In the genomic region with DNA sequence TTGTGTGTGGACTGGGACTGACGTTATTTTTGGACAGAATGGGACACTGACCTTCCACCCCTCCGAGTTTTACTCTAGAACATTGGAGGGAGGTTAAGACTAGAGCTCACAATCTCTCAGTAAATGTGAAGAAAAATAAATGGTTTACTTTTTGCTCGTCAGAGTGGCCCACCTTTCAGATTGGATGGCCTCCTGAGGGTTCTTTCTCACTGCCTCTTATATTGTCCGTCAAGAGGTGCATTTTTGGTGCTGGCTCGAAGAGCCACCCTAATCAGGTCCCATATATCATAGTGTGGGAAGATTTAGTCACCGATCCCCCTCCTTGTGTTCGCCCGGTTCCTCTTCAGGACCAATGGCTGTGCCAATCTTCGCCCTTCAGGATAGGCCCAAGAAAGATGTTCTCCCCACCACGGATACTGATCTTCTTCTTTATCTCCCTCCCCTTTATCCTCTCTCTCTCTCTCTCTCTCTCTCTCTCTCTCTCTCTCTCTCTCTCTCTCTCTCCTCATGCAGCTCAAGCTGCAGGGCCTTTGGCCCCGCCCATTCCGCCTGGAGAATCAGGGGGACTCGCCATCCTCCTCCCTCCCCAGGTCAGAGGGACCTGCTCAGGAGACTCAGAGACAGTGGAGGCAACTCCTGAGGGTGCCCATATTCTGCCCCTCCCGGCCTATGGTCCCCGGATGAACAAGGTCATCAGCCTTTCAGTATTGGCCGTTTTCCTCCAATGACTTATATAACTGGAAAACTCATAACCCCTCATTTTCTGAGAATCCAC, we compare ENCODE assay signal across 8 mouse cellular contexts. TPM values are rescaled to one million over a fixed set of nuclear protein-coding genes. Genes with fewer than 3 reads are reported as not detected.
A peak's percentile ranks its signal among the peaks of the same experiment; 100 is the strongest.
DNase-seq lines count a peak whose midpoint lies in the region; ATAC-seq and TF ChIP-seq lines count a peak whose summit lies in the region.

No protein-coding gene starts in this region.

- no peak for TF ChIP-seq POLR2A in brain, embryonic 14.5 days (IDR thresholded peaks at IDR 0.05; ENCODE audit: borderline replicate concordance, extremely low read depth, insufficient read depth, insufficient read length, poor library complexity, severe bottlenecking)

- peak overlapping the region; percentile 76 for H3K9ac ChIP-seq in kidney, embryonic 15.5 days
- H3K9ac ChIP-seq in forebrain, embryonic 12.5 days: peak overlapping the region; percentile 74
- H3K9ac ChIP-seq in intestine, embryonic 15.5 days: peak overlapping the region; percentile 72

- no peak for TF ChIP-seq CTCF in brain, embryonic 14.5 days (IDR thresholded peaks at IDR 0.05; ENCODE audit: borderline replicate concordance, extremely low read depth, insufficient read depth, insufficient read length)

- H3K27me3 ChIP-seq in kidney, embryonic 15.5 days: no peaks in the 10 kb centered on the region
- no peaks in the 10 kb centered on the region for H3K27me3 ChIP-seq in forebrain, embryonic 12.5 days
- H3K27me3 ChIP-seq in intestine, embryonic 15.5 days (replicated peaks): no peaks in the 10 kb centered on the region

- 38% methylated on average over 16 of the region's 16 CpGs for WGBS in kidney, embryonic 15.5 days
- 57% methylated on average over 16 of the region's 16 CpGs for WGBS in forebrain, embryonic 12.5 days
- 38% methylated on average over 16 of the region's 16 CpGs for WGBS in intestine, embryonic 15.5 days
- 22% methylated on average over 16 of the region's 16 CpGs for WGBS in macrophage (ENCODE audit: missing documents)

- H3K4me1 ChIP-seq in kidney, embryonic 15.5 days: peaks cover 19% of the 10 kb centered on the region
- H3K4me1 ChIP-seq in forebrain, embryonic 12.5 days: peaks cover 21% of the 10 kb centered on the region
- H3K4me1 ChIP-seq in intestine, embryonic 15.5 days (replicated peaks): peaks cover 7% of the 10 kb centered on the region; the same call in 1 of the 2 replicates

- peaks cover 51% of the 10 kb centered on the region for H3K36me3 ChIP-seq in kidney, embryonic 15.5 days
- H3K36me3 ChIP-seq in forebrain, embryonic 12.5 days (replicated peaks): peaks cover 46% of the 10 kb centered on the region
- H3K36me3 ChIP-seq in intestine, embryonic 15.5 days: peaks cover 27% of the 10 kb centered on the region
- peaks cover 27% of the 10 kb centered on the region for H3K36me3 ChIP-seq in macrophage (ENCODE audit: inconsistent target)

- no peak for ATAC-seq in kidney, embryonic 15.5 days (replicated peaks; ENCODE audit: low FRiP score)
- ATAC-seq in forebrain, embryonic 12.5 days (ENCODE audit: low FRiP score): no peak
- ATAC-seq in intestine, embryonic 15.5 days: no peak

- peak overlapping the region; percentile 71 for H3K4me2 ChIP-seq in kidney, embryonic 15.5 days
- peak overlapping the region; percentile 71 for H3K4me2 ChIP-seq in forebrain, embryonic 12.5 days
- H3K4me2 ChIP-seq in intestine, embryonic 15.5 days (replicated peaks): peak overlapping the region; percentile 75

- H3K79me2 ChIP-seq in macrophage (ENCODE audit: inconsistent target): peaks cover 69% of the 10 kb centered on the region

- H3K9me3 ChIP-seq in kidney, embryonic 15.5 days (replicated peaks): peaks cover 6% of the 10 kb centered on the region
- H3K9me3 ChIP-seq in forebrain, embryonic 12.5 days: peaks cover 30% of the 10 kb centered on the region
- no peaks in the 10 kb centered on the region for H3K9me3 ChIP-seq in intestine, embryonic 15.5 days

- H3K4me3 ChIP-seq in kidney, embryonic 15.5 days (replicated peaks): peak overlapping the region; percentile 95
- H3K4me3 ChIP-seq in forebrain, embryonic 12.5 days (replicated peaks): peak overlapping the region; percentile 81
- peak overlapping the region; percentile 72 for H3K4me3 ChIP-seq in intestine, embryonic 15.5 days (replicated peaks)
- H3K4me3 ChIP-seq in macrophage (ENCODE audit: inconsistent target): peak overlapping the region; percentile 97

- peak overlapping the region; percentile 94 for H3K27ac ChIP-seq in kidney, embryonic 15.5 days
- peak overlapping the region; percentile 82; the same call in 1 of the 2 replicates for H3K27ac ChIP-seq in forebrain, embryonic 12.5 days
- H3K27ac ChIP-seq in intestine, embryonic 15.5 days: peak overlapping the region; percentile 84
- peak overlapping the region; percentile 85 for H3K27ac ChIP-seq in macrophage

- no peak for DNase-seq in kidney, adult 11 months
- DNase-seq in brain, embryonic 14.5 days (ENCODE audit: low read depth): peak; percentile 12
- peak; percentile 63 for DNase-seq in testis, postnatal 10 days (ENCODE audit: low spot score)
- no peak for DNase-seq in frontal cortex, adult 2 months (ENCODE audit: extremely low spot score in 1 of 2, low spot score in 1 of 2)

RNA-seq across cellular contexts. Expression of a gene that starts 1.1 kb away (rescaled TPM):
- polyA plus RNA-seq in kidney, embryonic 15.5 days (2015; fragmentation: Nextera tagmentation; extraction: Ambion mirVana): 9.9 and 10.7 TPM in 2 replicates
- polyA plus RNA-seq in brain, embryonic 14.5 days (2012; rRNA removed): 1.6 and 1.7 TPM in 2 replicates
- polyA plus RNA-seq in forebrain, embryonic 12.5 days (2016; fragmentation: Nextera tagmentation; extraction: Ambion mirVana): 9.3 and 9.8 TPM in 2 replicates
- polyA plus RNA-seq in intestine, embryonic 15.5 days (2015; fragmentation: Nextera tagmentation; extraction: Ambion mirVana): 9.0 and 10.2 TPM in 2 replicates
- total RNA-seq in macrophage (2018; cell fraction: chromatin; rRNA removed): 10 to 100 TPM in 2 of 26 experiments, 1 to 10 TPM in 24; 1.6 to 17.1 (median 4.1) TPM
- total RNA-seq in macrophage (2018; cell fraction: cytosol; rRNA removed): 1 to 10 TPM in 21 of 26 experiments, under 1 TPM in 5; 0.71 to 2.2 (median 1.2) TPM
- 10 to 100 TPM in 2 of 26 experiments, 1 to 10 TPM in 24; 1.3 to 17.1 (median 2.4) TPM for total RNA-seq in macrophage (2018; cell fraction: nucleus; rRNA removed)
- polyA plus RNA-seq in macrophage (2018): 0.77 to 4.1 TPM (median 1.5 TPM) in 3 replicates
- 0.06 and 0.08 TPM in 2 replicates for polyA plus RNA-seq in frontal cortex, adult 2 months (2012; rRNA removed)

RNA-seq across cellular contexts. Expression of a gene that starts 55.3 kb away (rescaled TPM):
- 30.5 and 36.1 TPM in 2 replicates for polyA plus RNA-seq in kidney, embryonic 15.5 days (2015; fragmentation: Nextera tagmentation; extraction: Ambion mirVana)
- polyA plus RNA-seq in brain, embryonic 14.5 days (2012; rRNA removed): 27.3 and 35.9 TPM in 2 replicates
- polyA plus RNA-seq in forebrain, embryonic 12.5 days (2016; fragmentation: Nextera tagmentation; extraction: Ambion mirVana): 53.4 and 55.2 TPM in 2 replicates
- polyA plus RNA-seq in intestine, embryonic 15.5 days (2015; fragmentation: Nextera tagmentation; extraction: Ambion mirVana): 19.3 and 21.6 TPM in 2 replicates
- 10 to 100 TPM; 12.2 to 60.0 (median 42.6) TPM for total RNA-seq in macrophage (2018; cell fraction: chromatin; rRNA removed)
- total RNA-seq in macrophage (2018; cell fraction: cytosol; rRNA removed): 10 to 100 TPM in 9 of 26 experiments, 1 to 10 TPM in 17; 5.5 to 12.7 (median 9.6) TPM
- 10 to 100 TPM; 10.8 to 43.9 (median 23.0) TPM for total RNA-seq in macrophage (2018; cell fraction: nucleus; rRNA removed)
- polyA plus RNA-seq in macrophage (2018): 5.0 to 12.1 TPM (median 9.0 TPM) in 3 replicates
- polyA plus RNA-seq in frontal cortex, adult 2 months (2012; rRNA removed): 17.0 and 21.5 TPM in 2 replicates

Comparison
In these comparisons a context has a peak if more than half of its experiments do, and no peak if none do; other contexts are left out.
1. DNase-seq: peak in brain, embryonic 14.5 days (single experiment) and testis, postnatal 10 days (single experiment); none in kidney, adult 11 months (single experiment) and frontal cortex, adult 2 months (0 of 2).
2. Peak in every context shown above with its lines, with median percentiles within 50 percentile points of each other: H3K27ac ChIP-seq, H3K4me2 ChIP-seq, H3K4me3 ChIP-seq and H3K9ac ChIP-seq.